Mouse (Mus musculus) left cerebral cortex, adult 9 months (tissue): ENCODE results near the gene Syt7.
A peak's percentile ranks its signal among the peaks of the same experiment; 100 is the strongest.

ENCODE experiments used
- DNase-seq, 2 experiments: peaks; one replicate each; pipeline ENCODE4 v3.0.0; 2022; ENCODE audit warnings: low spot score in 2 of 2

Gene Syt7

DNA sequence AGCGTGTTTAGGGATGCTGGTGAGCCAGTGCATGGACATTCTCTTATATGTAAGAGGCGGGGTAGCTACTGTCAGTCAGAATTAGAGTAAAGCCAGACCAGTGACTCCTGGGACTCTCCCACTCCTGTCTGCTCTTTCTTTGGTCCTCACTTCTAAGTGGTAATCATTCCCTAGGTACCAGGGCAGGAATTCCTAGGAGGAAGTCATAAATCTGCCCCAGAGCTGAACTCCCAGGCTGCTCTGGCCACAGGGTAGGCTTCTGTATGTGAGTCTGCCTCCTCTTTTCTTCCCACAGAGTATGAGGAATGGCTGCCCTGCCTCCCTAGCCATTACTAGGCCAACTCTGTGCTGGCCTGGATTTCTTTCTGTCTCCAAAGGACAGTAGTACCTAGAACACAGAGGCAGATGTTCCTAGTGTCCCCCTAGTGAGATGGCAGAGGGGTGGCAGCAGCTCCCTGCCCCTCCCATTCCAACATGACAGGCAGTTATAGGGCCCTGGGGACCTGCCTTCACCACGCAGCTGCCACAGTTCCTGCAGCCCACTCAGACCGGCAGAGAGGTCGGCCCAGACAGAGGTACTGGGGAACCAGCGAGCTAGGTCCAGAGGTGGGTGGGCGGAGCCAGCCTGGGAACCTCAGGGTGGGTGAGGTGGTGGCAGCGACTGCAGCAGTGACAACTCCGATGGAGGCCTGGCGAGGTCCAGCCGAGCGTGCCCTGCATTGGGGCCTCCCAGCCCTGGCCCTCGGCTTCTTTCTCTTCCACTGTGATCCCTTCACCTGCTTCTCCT is 36.8 kb downstream of the Syt7 start:
- DNase-seq = no peak

DNA sequence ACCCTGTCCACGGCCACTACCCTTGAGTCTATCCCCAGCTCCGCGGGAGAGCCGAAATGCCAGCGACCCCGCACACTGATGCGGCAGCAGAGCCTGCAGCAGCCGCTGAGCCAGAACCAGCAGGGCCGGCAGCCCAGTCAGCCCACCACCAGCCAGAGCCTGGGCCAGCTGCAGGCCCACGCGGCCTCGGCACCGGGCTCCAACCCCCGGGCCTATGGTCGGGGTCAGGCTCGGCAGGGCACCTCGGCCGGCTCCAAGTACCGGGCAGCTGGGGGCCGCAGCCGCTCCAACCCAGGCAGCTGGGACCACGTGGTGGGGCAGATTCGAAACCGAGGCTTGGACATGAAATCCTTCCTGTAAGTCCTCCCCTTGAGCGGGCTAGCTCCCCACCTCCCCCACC is 37.4 kb downstream of the Syt7 start:
- no peak for DNase-seq

DNA sequence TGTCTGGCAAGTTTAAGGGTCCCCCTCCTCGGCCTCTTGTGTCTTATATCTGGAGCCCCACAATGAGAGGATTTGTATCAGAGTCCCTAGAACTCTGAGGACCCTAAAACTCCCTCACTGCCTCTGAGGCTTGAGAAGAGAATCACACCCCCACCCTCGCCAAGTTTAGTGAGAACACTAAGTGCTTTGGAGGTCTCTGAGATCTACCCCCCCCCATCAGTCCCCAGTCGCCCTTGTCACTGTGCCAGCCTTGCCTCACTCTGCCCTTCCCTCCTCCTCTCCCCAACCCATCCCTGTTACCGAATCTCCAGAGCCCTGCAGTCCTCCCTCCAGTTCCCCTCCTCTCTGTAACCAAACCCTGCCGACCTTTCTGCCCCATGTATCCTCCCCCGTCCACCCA is 37.9 kb downstream of the Syt7 start:
- DNase-seq = no peak

DNA sequence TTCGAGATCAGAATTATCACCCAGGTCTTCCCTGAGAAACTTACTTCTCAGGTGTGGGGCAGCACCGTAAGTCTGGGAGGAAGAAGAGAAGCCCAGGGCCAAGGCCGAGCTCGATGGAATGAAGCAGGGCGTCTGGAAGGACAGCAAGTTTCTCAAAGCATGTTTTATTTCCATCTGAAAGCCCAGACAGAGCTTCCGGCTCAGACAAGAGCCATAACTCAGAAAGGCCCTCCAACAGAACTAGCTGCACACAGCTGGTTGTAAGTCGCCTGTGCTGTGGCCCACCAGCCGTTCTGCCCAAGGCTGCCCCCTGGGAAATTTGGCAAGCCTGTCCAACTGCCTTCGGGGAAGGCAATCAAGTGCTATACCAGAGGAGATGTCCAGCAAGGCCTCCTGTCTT is 38.5 kb downstream of the Syt7 start:
- no peak for DNase-seq

DNA sequence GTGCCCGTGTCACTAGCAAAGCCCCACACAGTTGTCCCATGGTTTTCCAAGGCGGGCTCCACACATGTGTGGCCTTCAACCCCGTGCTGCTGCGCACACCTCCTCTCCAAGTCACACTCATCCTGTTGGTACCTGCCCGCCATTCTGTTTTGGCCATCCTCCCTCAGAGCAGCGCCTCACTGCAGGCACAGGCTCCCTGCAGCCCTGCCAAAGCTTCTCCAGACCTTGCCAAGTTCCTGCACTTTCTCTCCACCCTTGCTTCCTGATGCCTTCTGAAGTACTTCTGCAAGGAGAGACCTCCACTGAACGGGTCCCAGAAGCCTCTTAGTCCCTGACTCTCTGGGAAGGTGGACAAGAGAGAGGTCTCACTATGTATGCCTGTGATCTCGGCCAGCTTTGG is 40.5 kb downstream of the Syt7 start:
- no peak for DNase-seq

DNA sequence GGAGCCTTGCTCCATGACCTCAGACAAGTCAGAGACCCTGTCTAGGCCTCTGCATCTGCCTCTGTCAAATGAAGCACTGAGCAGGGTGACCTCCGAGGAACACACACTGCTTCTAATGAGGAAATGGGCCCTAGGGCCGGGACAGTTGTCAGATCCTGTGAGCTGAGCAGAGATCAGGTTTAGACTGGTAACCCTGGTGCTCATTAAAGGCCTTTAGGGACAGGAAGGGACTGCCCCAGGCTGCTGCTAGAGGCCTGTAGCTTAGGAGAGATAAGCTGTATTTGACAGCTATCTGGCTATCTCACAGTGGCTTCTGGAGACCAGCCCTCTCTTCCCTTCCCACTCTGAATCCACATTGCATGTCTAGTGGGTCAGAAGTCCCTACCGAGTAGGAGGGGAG is 42.5 kb downstream of the Syt7 start:
- no peak for DNase-seq

DNA sequence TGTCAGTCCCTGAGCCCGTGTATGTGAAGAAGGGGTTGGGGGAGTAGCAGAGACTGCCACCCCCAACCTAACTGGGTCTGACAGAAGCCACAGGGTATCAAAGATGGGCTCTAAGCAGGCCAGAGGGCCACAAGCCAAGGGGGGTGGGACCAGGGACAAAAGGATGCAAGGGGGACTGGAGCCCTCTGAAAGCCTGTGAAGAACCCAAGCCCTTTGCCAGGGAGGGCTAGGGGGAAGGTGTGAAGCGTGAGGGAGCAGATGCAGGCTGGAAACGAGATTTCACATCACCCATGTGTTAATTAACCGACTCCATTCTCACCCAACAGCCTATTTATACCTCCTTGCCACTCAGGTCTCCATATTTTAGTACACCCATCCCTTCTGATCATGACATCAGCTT is 43.0 kb downstream of the Syt7 start:
- DNase-seq = no peak

DNA sequence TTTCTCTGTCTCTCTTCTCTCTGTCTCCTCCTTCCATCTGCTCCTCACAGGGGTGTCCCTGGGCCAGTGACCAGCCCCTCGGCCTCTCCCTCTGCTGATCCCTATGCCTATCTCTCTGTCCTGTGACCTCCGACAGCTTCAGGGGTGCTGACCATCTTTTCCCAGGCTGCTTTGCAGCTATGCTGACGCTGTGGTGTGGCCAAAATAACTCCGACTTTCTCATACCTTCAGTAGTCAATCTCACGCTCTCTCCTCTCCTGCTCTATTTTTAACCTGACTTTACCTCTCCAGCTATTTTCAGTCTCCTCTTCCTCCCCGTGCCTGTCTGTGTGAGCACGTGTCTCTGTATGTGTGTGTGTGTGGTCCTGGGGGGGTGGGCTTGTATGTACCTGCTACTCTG is 44.3 kb downstream of the Syt7 start:
- no peak for DNase-seq

DNA sequence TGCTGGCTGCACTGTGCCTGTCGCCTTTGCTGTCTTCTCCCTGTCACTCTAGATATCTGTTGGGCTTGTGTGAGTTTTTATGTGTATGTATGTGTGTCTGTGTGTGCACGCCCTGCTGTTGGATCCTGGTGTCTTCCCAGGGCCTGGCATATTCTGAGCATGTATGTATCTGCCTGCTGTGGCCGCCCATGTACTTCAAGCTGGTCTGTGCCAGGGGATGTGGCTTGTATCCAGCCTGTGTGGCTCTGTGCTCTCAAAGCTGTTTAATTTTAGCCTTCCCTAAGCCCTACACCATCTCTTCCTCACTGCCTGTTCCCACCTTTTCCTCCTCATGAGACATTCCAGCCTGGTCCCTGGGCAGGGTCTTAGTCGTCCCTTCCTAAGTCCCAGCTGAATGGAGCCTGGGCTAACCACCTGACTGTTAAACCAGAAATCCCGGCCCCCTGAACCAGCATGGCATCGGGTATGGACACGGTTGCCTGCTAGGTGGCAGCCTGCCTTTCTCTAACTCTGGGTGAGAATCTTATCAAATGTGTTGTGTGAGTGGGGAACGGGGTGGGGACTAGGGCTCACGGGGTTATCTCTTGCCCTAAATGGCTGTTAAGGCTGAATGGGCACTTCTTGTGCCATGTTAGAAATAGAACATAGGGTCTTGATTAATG is 45.1 kb downstream of the Syt7 start:
- DNase-seq = peak in 1 of 2 experiments; percentile 67

DNA sequence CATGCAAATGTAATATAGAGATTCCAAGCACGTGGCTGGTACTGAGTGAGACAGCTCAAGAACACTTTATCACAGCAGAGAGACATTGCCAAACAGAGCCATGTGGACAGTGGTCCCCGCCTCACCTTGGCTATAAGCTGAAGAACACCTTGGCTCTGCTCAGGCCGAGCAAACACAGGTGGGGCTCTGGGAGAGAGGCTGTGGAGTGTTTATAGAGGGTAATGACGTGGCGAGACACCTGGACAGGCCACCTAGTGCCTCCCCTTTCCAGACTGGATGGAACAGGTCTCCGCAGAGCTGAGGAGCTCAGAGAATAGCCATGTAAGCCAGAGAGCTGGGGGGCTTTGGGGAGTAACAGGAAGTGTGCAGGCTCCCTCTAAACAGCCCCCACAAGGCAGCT is 46.0 kb downstream of the Syt7 start:
- no peak for DNase-seq

DNA sequence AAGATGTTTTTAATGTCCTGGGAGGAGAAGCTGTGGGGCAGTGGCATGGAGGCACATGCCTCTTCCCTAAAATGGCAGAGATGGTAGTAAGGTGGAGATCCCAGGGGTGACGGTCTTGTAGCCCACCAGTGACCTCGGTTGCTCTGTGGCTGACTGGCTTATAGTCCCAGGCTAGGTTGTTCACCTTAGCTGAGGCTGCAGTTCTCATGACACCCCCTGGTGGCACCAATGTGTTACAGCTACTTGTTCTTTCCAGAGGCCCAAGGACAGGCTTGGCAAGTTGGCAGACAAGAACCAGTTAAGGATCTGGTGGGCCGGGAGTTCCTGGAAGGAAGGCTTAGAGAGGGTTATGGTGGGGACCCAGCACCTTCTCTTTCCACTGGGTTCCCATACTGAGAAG is 47.0 kb downstream of the Syt7 start:
- peak in 1 of 2 experiments; percentile 80 for DNase-seq

DNA sequence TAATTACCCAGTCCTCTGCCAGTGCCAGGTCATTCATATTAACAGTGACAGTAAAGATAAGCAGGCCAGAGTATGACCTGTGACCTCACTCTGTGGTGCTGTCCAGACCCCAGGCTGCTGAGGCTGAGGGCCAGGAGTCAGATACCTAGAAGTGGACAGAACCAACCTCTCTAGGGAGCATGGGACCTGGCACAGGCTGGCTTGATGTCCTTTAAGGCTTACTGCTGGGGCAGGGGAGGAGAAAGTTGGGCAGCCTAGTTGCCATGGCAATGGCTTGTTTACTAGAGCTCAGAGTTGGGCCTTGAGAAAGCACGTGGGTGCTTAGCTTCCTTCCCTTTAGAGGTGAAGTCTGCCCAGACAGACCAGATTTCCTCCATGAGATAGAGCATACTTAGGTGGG is 47.8 kb downstream of the Syt7 start:
- no peak for DNase-seq

DNA sequence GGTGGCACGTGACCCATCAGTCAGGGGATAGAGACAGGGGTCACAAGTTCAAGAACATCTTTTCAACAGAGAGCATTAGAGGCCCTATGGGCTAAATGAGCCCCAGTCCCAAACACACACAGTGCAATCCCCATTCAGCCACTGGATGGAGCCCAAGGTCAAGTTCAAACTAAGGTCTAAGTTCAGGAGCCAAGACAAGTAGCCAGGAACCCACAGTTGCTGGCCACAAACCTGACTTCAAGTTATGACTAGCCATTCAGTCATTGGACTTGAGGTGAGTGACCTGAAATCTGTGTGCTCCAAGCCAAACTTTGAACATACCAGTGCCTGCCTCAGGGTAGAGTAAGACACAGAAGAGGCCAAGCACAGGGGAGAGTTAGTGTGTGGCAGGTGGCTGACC is 48.6 kb downstream of the Syt7 start:
- DNase-seq = no peak

DNA sequence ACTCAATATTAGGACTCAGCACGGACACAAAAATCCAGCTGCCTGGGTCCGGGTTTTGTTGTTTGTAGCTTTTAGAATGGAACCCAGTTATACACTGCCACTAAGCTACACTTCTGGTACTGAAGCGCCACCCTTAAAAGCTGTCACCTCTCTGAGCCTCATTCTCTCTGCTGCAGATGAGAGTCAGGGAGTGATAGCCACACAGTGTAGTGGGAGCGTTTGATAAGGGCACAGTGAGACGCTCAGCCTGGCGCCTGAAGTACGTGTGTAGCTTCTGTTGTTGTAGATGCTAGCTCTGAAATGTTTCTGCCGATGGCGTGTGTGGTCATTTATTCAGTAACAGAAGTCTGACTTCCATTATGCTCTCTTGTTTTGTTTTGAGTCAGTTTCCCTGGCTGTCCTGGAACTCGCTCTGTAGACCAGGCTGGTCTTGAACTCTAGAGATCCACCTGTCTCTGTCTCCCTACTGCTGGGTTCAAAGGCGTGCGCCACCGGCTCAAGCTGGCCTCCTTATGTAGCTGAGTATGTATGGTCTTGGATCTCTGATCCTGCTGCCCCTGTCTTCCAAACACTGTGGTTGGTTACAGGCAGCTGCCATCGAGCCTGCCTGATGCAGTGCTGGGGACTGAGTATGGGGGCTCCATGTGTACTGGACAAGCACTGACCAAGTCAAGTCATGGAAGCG is 55.9 kb downstream of the Syt7 start:
- DNase-seq = no peak

DNA sequence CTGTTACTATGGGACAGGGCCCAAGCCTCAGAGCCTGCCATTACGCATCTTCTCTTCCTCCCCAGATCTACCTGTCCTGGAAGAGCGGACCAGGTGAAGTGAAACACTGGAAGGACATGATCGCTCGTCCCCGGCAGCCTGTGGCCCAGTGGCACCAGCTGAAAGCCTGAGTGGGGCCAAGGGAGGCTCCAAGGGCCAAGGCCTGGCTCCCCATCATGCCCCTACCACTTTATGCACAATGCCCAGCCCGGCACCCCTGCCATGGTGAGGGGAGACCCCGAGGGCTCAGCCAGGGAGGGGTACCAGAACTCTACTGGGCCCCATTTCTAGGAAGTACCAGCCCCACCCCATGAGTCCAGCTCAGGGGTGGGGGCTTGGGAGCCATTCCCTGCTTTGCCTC is 59.4 kb downstream of the Syt7 start:
- no peak for DNase-seq

DNA sequence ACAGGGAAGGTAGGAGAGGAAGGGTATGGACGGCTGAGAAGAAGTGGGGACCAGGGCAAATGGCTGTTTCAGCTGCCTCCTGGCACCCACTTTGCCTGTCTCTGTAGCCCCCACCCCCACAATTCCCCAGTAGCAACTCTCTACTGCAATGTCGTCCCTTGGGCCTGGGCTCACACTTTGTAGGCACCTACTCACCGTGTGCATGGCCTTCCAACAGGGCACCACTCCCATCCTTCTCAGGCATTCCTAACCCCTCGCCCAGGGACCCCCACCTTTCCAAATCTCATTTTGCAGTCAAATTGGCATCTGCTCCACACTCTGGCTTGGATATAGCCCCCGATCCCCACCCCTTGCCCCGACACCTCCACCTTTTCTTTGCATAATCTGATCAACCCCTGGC is 60.3 kb downstream of the Syt7 start:
- no peak for DNase-seq

DNA sequence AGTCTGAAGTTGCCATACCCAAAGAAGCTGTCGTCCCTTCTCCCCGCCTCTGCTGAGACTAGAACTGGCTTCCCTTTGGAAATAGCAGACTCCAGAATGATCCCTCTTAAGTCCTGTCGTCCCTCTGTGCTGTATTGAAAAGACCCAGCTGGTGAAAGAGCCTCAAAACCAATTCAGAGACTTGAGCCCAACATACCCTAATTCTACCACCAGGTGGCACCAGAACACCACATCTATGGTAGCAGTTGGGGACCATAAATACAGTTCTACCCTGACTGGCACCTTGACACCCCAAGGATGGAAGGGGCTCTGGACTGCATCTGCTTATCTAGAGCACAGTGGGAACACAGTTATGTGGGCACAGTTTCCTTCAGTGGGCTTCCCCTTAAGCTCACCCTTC is 60.8 kb downstream of the Syt7 start:
- DNase-seq = peak in 1 of 2 experiments; percentile 89

DNA sequence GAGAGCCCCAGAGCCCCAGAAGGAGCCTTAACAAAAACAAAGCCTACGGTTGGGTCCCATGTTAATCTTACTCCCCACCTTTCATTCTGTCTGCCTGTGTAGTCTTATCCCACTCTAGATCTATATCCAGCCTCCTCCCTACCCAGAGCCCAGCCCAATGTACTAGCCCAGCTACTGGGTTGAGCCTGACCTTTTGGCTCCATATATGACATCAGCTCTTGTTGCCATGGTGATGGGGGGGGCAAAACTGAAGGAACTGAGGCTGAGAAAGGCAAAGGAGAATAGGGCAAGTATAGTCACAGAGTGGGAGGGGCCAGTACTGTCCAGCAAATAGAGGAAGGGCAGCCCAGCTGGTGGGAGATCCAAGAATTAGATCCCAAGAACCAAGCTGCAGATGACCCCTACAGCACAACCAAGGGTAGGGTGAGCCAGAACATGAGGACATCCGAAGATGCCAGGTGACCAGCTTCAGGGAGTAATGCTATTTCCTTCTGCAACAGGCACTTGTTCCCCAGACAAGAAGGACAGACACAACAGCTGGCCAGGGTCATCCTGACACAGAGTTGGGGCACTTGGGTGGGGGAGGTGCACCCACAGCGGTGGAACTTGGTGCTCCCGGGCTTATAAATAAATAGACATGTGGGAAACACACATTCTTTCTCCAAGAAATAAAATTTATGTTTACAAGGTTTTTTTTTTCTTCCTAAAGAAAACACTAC is 66.0 kb downstream of the Syt7 start:
- DNase-seq = no peak

DNA sequence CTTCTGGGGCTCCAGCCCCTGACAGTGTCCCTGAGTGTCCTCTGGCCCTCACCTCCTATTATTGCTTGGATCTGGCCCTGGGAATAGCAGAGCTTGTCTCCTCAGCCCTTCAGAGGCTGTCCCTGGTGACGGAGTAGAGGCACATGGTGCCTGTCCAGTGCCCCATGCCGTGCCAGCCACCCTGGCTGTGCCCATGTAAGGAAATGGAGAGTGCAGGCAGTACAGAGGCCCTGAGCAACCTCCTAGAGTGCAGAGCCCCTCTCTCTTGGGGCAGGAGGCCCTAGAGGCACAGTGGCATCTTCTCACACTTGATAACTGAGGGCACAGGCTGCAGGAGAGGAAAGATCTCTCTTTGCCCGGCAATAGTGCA is 66.5 kb downstream of the Syt7 start:
- no peak for DNase-seq

DNA sequence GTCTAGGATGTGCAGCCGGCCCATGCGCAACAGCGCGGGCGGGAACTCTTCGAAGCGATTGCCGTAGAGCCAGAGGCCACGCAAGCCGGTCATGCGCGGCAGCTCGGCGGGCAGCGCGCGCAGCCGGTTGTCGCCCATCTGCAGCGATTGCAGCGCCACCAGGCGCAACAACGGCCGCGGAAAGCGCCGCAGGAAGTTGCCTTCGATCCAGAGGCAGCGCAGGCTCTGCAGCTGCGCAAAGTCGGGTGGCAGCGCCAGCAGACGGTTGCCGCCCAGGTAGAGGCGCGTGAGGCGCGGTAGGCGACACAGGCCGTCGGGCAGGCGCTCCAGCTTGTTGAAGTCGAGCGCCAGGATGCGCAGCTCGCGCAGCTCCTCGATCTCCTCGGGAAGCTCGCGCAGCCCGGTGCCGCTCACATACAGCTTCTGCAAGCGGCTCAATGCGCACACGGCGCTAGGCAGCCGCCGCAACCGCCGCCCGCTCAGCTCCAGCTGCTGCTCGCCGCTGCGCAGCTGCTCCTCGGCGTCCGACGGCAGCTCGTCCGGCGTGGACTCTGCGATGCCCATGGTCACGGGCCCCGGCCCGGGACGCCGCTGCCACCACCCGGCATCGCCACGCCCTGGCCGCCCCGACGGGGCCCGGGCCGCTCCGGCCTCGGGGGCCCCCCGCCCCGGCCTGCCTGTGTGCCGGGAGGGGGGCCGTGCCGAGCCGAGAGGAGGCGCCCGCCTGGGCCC is 68.0 kb downstream of the Syt7 start, which contains the start of gene Lrrc10b:
TSS of gene Lrrc10b (minus strand) at position 722 of the 732 bp plus-strand sequence.
- peak in 1 of 2 experiments; percentile 59 for DNase-seq

DNA sequence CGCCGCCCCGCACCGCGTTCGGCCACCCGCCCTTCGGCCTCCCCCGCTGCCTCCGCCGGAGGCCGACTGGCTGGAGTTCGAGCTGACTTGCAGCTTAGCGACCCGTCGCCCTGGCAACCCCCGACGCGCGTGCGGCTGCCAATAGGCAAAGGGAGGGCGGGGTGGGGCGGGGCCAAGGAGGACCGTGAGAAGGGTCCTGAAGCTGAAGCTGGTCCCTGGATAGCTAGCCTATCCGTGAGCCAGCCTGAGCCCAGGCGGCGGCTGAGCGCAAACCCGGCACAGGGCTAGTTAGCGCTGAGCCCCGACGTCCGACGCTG is 68.6 kb downstream of the Syt7 start:
- no peak for DNase-seq

DNA sequence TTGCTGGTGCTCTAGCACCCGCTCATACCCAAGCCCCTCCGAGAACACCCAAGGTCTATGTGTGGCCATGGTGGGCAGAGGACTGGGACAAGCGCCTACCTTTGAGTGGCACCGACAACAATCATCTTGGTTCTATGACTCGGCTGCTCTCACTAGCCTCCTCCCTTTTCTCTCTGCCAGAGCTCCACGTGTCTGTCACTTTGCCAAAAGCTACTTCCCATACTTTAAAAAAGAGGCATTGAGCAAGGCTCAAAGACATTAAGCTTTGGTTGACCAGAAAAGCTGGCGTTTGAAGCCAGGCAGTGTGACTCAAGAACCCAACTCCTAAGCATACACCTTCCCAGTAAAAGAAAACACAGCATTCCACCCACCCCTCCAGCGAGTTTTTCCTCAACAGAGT is 69.2 kb downstream of the Syt7 start:
- DNase-seq = peak in 1 of 2 experiments; percentile 72
